10 mouse cellular contexts compared by ENCODE assay signal in the genomic region with DNA sequence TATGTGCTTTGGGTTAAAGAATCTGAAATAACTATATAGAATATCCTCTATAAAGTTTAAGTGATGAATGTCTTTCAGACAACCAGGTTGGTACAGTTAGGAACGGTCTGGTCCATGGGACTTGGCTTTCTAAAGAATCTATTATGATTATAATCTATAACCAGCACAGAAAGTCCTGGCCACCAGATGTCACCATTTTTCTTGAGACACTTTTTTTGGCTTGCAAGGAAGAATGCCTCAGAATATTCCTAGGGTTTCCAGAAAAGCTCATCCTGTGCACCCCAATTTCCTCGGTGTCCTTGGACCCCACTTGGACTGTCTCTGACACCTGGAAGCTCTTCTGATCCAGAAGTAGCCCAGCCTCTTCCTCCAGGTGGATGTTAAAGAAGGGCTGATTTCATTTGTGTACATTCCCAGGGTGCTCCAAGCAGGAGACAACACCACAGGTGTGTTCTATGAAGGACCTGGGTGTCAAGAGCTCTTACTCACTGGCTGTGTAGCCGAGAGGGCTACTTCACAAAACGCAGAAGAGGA. TPM values are rescaled to one million over a fixed set of nuclear protein-coding genes. Genes with fewer than 3 reads are reported as not detected.
DNase-seq lines count a peak whose midpoint lies in the region; ATAC-seq and TF ChIP-seq lines count a peak whose summit lies in the region.
"Had no signal": no experiment of that assay in that cellular context is flagged by ENCODE, and none has a peak within 500 bp of the region (broad histone marks: within the 10 kb centered on the region; RNA-seq: fewer than 3 reads in every experiment).

No protein-coding gene starts in this region.

- no peak for ATAC-seq in forebrain, embryonic 14.5 days
- ATAC-seq in liver, embryonic 12.5 days: no peak
- ATAC-seq in megakaryocyte progenitor cell, adult 5-6 weeks (replicated peaks; ENCODE audit: poor library complexity): no peak

- peak; percentile 11; the same call in 1 of the 2 replicates for TF ChIP-seq CTCF in liver, adult 2 months (IDR thresholded peaks at IDR 0.05; ENCODE audit: low read depth, low read length)

- no peak overlapping the region for H3K4me2 ChIP-seq in forebrain, embryonic 14.5 days (ENCODE audit: low read length)
- no peak overlapping the region for H3K4me2 ChIP-seq in liver, embryonic 12.5 days

- H3K27ac ChIP-seq in forebrain, embryonic 14.5 days (ENCODE audit: low read depth, low read length): no peak overlapping the region
- H3K27ac ChIP-seq in forebrain, embryonic 10.5 days: no peak overlapping the region
- H3K27ac ChIP-seq in liver, adult 2 months (replicated peaks; ENCODE audit: insufficient read depth, low read depth, low read length): no peak overlapping the region
- H3K27ac ChIP-seq in liver, embryonic 12.5 days: no peak overlapping the region

- H3K27me3 ChIP-seq in forebrain, embryonic 14.5 days (replicated peaks; ENCODE audit: control insufficient read depth, insufficient read depth, low read length): no peaks in the 10 kb centered on the region
- H3K27me3 ChIP-seq in forebrain, embryonic 10.5 days (ENCODE audit: poor library complexity, severe bottlenecking): no peaks in the 10 kb centered on the region
- no peaks in the 10 kb centered on the region for H3K27me3 ChIP-seq in liver, adult 2 months (ENCODE audit: control insufficient read depth, insufficient read depth, low read length)
- H3K27me3 ChIP-seq in liver, embryonic 12.5 days (replicated peaks): no peaks in the 10 kb centered on the region

- H3K79me2 ChIP-seq in liver, adult 2 months (ENCODE audit: control insufficient read depth, insufficient read depth, low read length): no peaks in the 10 kb centered on the region; the same call in 1 of the 2 replicates

- H3K9me3 ChIP-seq in forebrain, embryonic 14.5 days (replicated peaks; ENCODE audit: control insufficient read depth, low read length): no peaks in the 10 kb centered on the region
- no peaks in the 10 kb centered on the region for H3K9me3 ChIP-seq in forebrain, embryonic 10.5 days
- H3K9me3 ChIP-seq in liver, embryonic 12.5 days (replicated peaks): no peaks in the 10 kb centered on the region

- H3K9ac ChIP-seq in forebrain, embryonic 14.5 days (ENCODE audit: low read length): no peak overlapping the region
- no peak overlapping the region for H3K9ac ChIP-seq in liver, adult 2 months (ENCODE audit: low read depth, low read length)
- H3K9ac ChIP-seq in liver, embryonic 12.5 days: no peak overlapping the region

- no peaks in the 10 kb centered on the region for H3K36me3 ChIP-seq in forebrain, embryonic 14.5 days (ENCODE audit: control insufficient read depth, insufficient read depth, low read length)
- no peaks in the 10 kb centered on the region for H3K36me3 ChIP-seq in forebrain, embryonic 10.5 days (replicated peaks)
- H3K36me3 ChIP-seq in liver, adult 2 months (ENCODE audit: control insufficient read depth, insufficient read depth, low read length): no peaks in the 10 kb centered on the region
- H3K36me3 ChIP-seq in liver, embryonic 12.5 days: no peaks in the 10 kb centered on the region
- H3K36me3 ChIP-seq: G1E had no signal

- no peak for TF ChIP-seq POLR2A in liver, adult 2 months (IDR thresholded peaks at IDR 0.05; ENCODE audit: extremely low read depth, insufficient read depth, low read length)

- H3K4me3 ChIP-seq in forebrain, embryonic 14.5 days (ENCODE audit: low read depth, low read length): no peak overlapping the region
- H3K4me3 ChIP-seq in forebrain, embryonic 10.5 days: no peak overlapping the region
- H3K4me3 ChIP-seq in liver, adult 2 months (ENCODE audit: insufficient read depth, low read depth, low read length): no peak overlapping the region
- H3K4me3 ChIP-seq in liver, embryonic 12.5 days: no peak overlapping the region
- H3K4me3 ChIP-seq: erythroblast, embryonic 14.5 days had no signal

- 67% methylated on average over 4 of the region's 4 CpGs for WGBS in forebrain, embryonic 14.5 days
- WGBS in forebrain, embryonic 10.5 days: 83% methylated on average over 4 of the region's 4 CpGs
- 51% methylated on average over 4 of the region's 4 CpGs for WGBS in liver, adult 2 months
- 43% methylated on average over 4 of the region's 4 CpGs for WGBS in liver, embryonic 12.5 days (ENCODE audit: insufficient replicate concordance)

- peaks cover 12% of the 10 kb centered on the region for H3K4me1 ChIP-seq in forebrain, embryonic 14.5 days (ENCODE audit: control insufficient read depth, insufficient read depth, low read length)
- H3K4me1 ChIP-seq in forebrain, embryonic 10.5 days: peaks cover 30% of the 10 kb centered on the region
- H3K4me1 ChIP-seq in liver, adult 2 months (ENCODE audit: control insufficient read depth, insufficient read depth, low read length): 0 out of 2 replicates have a peak, but pooled peaks cover 4% of the 10 kb centered on the region
- peaks cover 29% of the 10 kb centered on the region for H3K4me1 ChIP-seq in liver, embryonic 12.5 days

- DNase-seq in forebrain, embryonic 14.5 days (ENCODE audit: low spot score): peak; percentile 73
- DNase-seq in forebrain, embryonic 10.5 days (ENCODE audit: extremely low spot score, low spot score): no peak
- peak; percentile 48 for DNase-seq in liver, adult 2 months (ENCODE audit: extremely low read depth, low read depth, low spot score)
- DNase-seq in brain, adult 2 months (ENCODE audit: low read depth, low spot score): peak; percentile 79
- peak; percentile 59 to 83 for DNase-seq in kidney, postnatal 25 days
- DNase-seq in right cerebral cortex, adult 2 months (ENCODE audit: low spot score in 2 of 2): peak; percentile 62 to 73

RNA-seq across cellular contexts. Expression of gene Mgat5, which starts 1.5 kb away (rescaled TPM):
- polyA plus RNA-seq in forebrain, embryonic 14.5 days (2014; fragmentation: Nextera tagmentation; extraction: Ambion mirVana): 11.4 and 13.0 TPM in 2 replicates
- 5.1 and 5.5 TPM in 2 replicates for polyA plus RNA-seq in forebrain, embryonic 10.5 days (2016; fragmentation: Nextera tagmentation; extraction: Ambion mirVana)
- total RNA-seq in liver, adult 2 months (2014; rRNA removed): 3.8 and 4.2 TPM in 2 replicates
- polyA plus RNA-seq in liver, adult 2 months (2012; rRNA removed): 1.7 and 1.9 TPM in 2 replicates
- 1.3 and 1.5 TPM in 2 replicates for polyA plus RNA-seq in liver, embryonic 12.5 days (2016; fragmentation: Nextera tagmentation; extraction: Ambion mirVana)
- total RNA-seq in megakaryocyte progenitor cell, adult 5-6 weeks (2015): 77.7 and 81.8 TPM in 2 replicates
- 71.4 and 83.3 TPM in 2 replicates for total RNA-seq in megakaryocyte progenitor cell, adult 5-6 weeks (2017)
- polyA plus RNA-seq: G1E had no signal
